Mouse (Mus musculus) 3T3-L1 (cell line): ENCODE results near the gene Dguok.

ENCODE experiments used
- DNase-seq: peaks from one replicate; pipeline ENCODE4 v3.0.0-alpha.2; 2015; ENCODE audit warnings: low read depth, low spot score

The Dguok gene

DNA sequence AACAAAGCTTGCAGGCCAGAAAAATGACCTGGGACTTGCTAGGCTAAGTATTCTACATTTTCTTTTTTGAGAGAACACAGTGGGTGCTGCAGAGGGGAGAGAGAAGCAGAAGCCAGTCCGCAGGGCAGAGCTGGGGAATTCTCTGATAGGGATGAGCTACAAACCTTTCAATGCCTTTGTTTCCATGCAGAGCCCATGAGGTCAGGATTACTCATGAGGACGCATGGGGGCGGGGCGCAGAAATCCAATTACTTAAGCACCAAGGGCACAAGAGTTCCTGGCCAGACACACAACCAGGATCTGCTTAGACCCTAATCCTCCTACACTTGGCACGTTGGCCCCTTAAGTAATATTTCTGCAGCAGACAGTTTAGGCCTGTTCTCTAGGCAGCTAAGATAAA lies 71.6 kb downstream of the Dguok start:
- peak; percentile 86 for DNase-seq

DNA sequence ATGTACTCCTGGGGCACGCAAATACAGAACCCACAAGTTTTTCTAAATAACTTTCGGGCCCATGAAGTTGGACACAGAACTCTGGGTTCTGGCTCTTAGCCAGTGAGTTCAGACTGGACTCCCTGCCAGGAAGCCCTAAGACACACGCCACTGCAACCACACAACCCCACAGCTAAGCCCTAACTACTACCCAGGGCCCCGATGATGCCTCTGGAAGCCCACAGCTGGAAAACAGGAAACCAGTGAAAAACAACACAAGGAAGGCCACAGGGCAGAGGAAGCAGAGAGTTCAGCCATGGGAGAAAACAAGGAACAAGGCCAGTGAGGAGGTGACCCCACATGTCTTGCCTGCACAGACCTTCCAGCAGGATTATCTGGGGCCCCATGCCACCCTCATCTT lies 73.2 kb downstream of the Dguok start:
- DNase-seq, result no peak

DNA sequence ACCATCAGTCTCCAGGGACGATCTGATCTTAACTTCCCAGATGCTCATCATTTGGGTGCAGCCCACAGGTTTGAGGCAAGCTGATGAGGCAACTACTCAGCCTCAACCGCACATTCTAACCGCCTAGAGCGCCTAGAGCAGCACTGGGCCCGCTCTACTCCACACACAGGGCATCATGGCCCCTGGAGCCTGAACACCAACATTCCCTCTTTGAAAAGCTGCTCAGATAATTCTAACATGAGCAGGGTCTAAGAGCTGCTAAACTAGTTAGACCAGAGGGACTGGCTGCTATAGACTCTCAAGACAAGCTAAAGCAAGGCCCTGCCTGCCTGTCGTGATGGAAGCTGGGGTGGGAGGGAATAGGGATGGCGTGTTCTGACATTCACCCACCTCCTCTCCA lies 73.8 kb downstream of the Dguok start:
- no peak for DNase-seq
